Mouse (Mus musculus): ENCODE measurements around the gene Il3ra.
A peak's percentile ranks its signal among the peaks of the same experiment; 100 is the strongest.

DNA sequence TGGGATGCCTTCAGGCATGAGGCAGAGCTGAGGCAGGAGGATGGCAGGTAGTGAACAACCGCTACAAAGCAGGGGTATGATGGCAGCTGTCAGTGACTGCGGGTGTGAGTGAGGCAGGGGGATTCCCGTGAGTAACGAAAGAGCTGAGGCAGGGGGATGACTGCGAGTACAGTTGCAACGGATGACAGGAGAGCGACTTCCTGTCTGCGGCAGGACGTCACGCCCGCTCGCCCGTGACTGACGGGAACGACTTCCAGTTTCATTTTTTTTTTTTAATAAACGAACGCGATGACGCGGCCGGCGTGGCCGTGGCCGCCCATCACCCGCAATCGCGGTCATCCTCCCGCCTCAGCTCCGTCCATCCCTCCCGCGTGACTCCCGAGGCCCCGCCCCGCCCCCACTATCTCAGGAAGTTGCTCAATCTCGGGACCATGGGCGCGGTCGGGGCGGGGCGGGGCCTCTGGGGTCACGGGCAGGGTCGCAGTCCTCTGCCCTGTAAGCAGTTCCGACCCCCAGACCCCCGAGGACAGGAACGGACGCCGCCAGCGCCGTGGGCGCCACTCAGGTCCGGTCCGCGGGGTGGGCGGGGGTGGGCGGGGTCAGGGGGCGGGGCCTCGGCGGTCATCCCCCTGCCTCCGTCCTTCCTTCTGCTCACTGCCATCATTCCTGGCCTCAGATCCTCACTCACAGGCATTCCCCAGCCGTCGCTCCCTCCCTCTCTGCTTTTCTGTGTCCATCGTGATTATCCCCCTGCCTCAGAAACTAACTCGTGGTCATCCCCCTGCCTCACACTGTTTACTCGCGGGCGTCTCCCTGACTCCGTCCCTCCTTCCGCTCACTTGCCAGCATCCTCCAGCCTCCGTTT, at the start of gene Il3ra:
- TF ChIP-seq CTCF (IDR thresholded peaks at IDR 0.05; ENCODE audit: control insufficient read depth, insufficient read depth, low read length) (no peak), POLR2A (IDR thresholded peaks at IDR 0.05; ENCODE audit: borderline replicate concordance, control insufficient read depth, low read depth, low read length) (0 out of 2 replicates have a peak, but pooled peaks have one; percentile 6)
